Mouse (Mus musculus) forelimb bud, embryonic 11.5 days (tissue): ENCODE measurements around the gene Ankfn1.

Source experiments
- DNase-seq: peaks from one replicate; pipeline ENCODE4 v3.0.0-alpha.2; 2012; ENCODE audit warnings: low read depth, low spot score

Gene Ankfn1

GRCm38 (mm10) chr11:89579826-89580225 lies 197.6 kb downstream of the Ankfn1 start:
- DNase-seq, result no peak

GRCm38 (mm10) chr11:89579111-89579510 lies 198.3 kb downstream of the Ankfn1 start:
- DNase-seq, result no peak

GRCm38 (mm10) chr11:89574269-89574838 lies 203.1 kb downstream of the Ankfn1 start:
- peak; percentile 32 for DNase-seq

GRCm38 (mm10) chr11:89569391-89570145 lies 207.9 kb downstream of the Ankfn1 start:
- DNase-seq, result no peak

- DNase-seq, result no peak
These were observed 209.2 kb downstream of the Ankfn1 start for GRCm38 (mm10) chr11:89568246-89568645.

GRCm38 (mm10) chr11:89551441-89551840 lies 226.0 kb downstream of the Ankfn1 start:
- no peak for DNase-seq

GRCm38 (mm10) chr11:89550921-89551320 lies 226.5 kb downstream of the Ankfn1 start:
- DNase-seq, result no peak

GRCm38 (mm10) chr11:89548786-89549185 lies 228.7 kb downstream of the Ankfn1 start:
- DNase-seq, result no peak

- peak; percentile 78 for DNase-seq
These were observed 231.3 kb downstream of the Ankfn1 start for GRCm38 (mm10) chr11:89546164-89546563.

GRCm38 (mm10) chr11:89544856-89545817 lies 232.3 kb downstream of the Ankfn1 start:
- DNase-seq, result peak; percentile 51

GRCm38 (mm10) chr11:89538376-89538775 lies 239.1 kb downstream of the Ankfn1 start:
- no peak for DNase-seq

GRCm38 (mm10) chr11:89527800-89528430 lies 249.5 kb downstream of the Ankfn1 start:
- DNase-seq, result no peak

GRCm38 (mm10) chr11:89515501-89515901 lies 262.0 kb downstream of the Ankfn1 start:
- no peak for DNase-seq

- DNase-seq, result peak; percentile 49
These were observed 268.7 kb downstream of the Ankfn1 start for GRCm38 (mm10) chr11:89508675-89509324.

GRCm38 (mm10) chr11:89506595-89507245 lies 270.7 kb downstream of the Ankfn1 start:
- no peak for DNase-seq

- no peak for DNase-seq
These were observed 272.4 kb downstream of the Ankfn1 start for GRCm38 (mm10) chr11:89505046-89505445.

- DNase-seq, result no peak
These were observed 275.7 kb downstream of the Ankfn1 start for GRCm38 (mm10) chr11:89501796-89502195.

GRCm38 (mm10) chr11:89500961-89501360 lies 276.5 kb downstream of the Ankfn1 start:
- no peak for DNase-seq

- no peak for DNase-seq
These were observed 296.4 kb downstream of the Ankfn1 start for GRCm38 (mm10) chr11:89481084-89481483.

- no peak for DNase-seq
These were observed 300.5 kb downstream of the Ankfn1 start for GRCm38 (mm10) chr11:89476927-89477326.

- DNase-seq, result no peak
These were observed 301.4 kb downstream of the Ankfn1 start for GRCm38 (mm10) chr11:89476047-89476446.
